ENCODE assay signal across 24 mouse cellular contexts in genomic region chr6:31455376-31455775, GRCm38 (mm10). TPM values are rescaled to one million over a fixed set of nuclear protein-coding genes. Genes with fewer than 3 reads are reported as not detected.
DNase-seq lines count a peak whose midpoint lies in the region; ATAC-seq lines count a peak whose summit lies in the region.
"Had no signal": no experiment of that assay in that cellular context is flagged by ENCODE, and none has a peak within 500 bp of the region (broad histone marks: within the 10 kb centered on the region; RNA-seq: fewer than 3 reads in every experiment).

No protein-coding gene starts in this region.

- H3K9me3 ChIP-seq in kidney, embryonic 14.5 days (ENCODE audit: control insufficient read depth, low read length) = no peaks in the 10 kb centered on the region
- H3K9me3 ChIP-seq: forebrain, embryonic 10.5 days; heart, embryonic 12.5 days; hindbrain, embryonic 10.5 days; liver, embryonic 13.5 days had no signal

- no peaks in the 10 kb centered on the region for H3K4me1 ChIP-seq in kidney, embryonic 14.5 days (ENCODE audit: control insufficient read depth, insufficient read depth, low read length)
- H3K4me1 ChIP-seq: forebrain, embryonic 10.5 days; heart, embryonic 12.5 days; hindbrain, embryonic 10.5 days; liver, embryonic 13.5 days had no signal

- intact Hi-C loops in left cerebral cortex, postnatal 36 days (cut with DNase I) = loop anchor here (10.0 kb wide), 1 partner anchor 381 kb away; no protein-coding TSS in a partner anchor

- H3K36me3 ChIP-seq in kidney, embryonic 14.5 days (ENCODE audit: control insufficient read depth, insufficient read depth, low read length) = peaks cover 34% of the 10 kb centered on the region

- no peak for ATAC-seq in kidney, embryonic 14.5 days (ENCODE audit: low FRiP score, low TSS enrichment)
- ATAC-seq: CD4-positive, CD25-positive, alpha-beta regulatory T cell, adult 4 months; forebrain, embryonic 16.5 days; intestine, postnatal 0 days had no signal

- peak; percentile 21 to 38 for DNase-seq in frontal cortex, adult 2 months (ENCODE audit: extremely low spot score in 1 of 2, low spot score in 1 of 2)
- DNase-seq in frontal cortex, postnatal 14 days (ENCODE audit: low spot score in 2 of 2) = no peak
- peak; percentile 12 for DNase-seq in kidney, postnatal 14 days
- peak; percentile 44 to 48 for DNase-seq in left cerebral cortex, adult 9 months (ENCODE audit: low spot score in 2 of 2)
- DNase-seq in left cerebral cortex, postnatal 36 days (ENCODE audit: low spot score in 2 of 2) = no peak
- peak; percentile 69 for DNase-seq in layer of hippocampus, adult 9-11 months
- no peak for DNase-seq in heart, adult 8-10 months (ENCODE audit: low spot score)
- DNase-seq: adrenal gland, postnatal 25 days; cerebellum, adult 11 months; cerebellum, postnatal 14 days; heart, adult 11 months; heart, postnatal 10 days; liver, embryonic 13.5 days; lung, adult 2 months; lung, postnatal 14 days; thymus, postnatal 25 days had no signal

- H3K4me3 ChIP-seq in kidney, embryonic 14.5 days (ENCODE audit: low read length) = no peak overlapping the region
- H3K4me3 ChIP-seq: forebrain, embryonic 10.5 days; heart, embryonic 12.5 days; hindbrain, embryonic 10.5 days; liver, embryonic 13.5 days had no signal

- H3K27me3 ChIP-seq in kidney, embryonic 14.5 days (ENCODE audit: control insufficient read depth, insufficient read depth, low read length) = no peaks in the 10 kb centered on the region
- H3K27me3 ChIP-seq: heart, embryonic 12.5 days; liver, embryonic 13.5 days had no signal

- H3K9ac ChIP-seq in kidney, embryonic 14.5 days (ENCODE audit: low read depth, low read length) = no peak overlapping the region
- H3K9ac ChIP-seq: heart, embryonic 12.5 days; liver, embryonic 13.5 days had no signal

- no peak overlapping the region for H3K27ac ChIP-seq in kidney, embryonic 14.5 days (ENCODE audit: low read depth, low read length)
- H3K27ac ChIP-seq: forebrain, embryonic 10.5 days; hindbrain, embryonic 10.5 days; liver, embryonic 13.5 days had no signal

- H3K4me2 ChIP-seq in kidney, embryonic 14.5 days (replicated peaks; ENCODE audit: low read depth, low read length) = no peak overlapping the region
- H3K4me2 ChIP-seq: heart, embryonic 12.5 days; liver, embryonic 13.5 days; midbrain, embryonic 11.5 days had no signal

- WGBS in kidney, embryonic 14.5 days = 62% methylated on average over 2 of the region's 2 CpGs

RNA-seq across cellular contexts. Expression of gene Mkln1, which starts 56.8 kb away (rescaled TPM):
- polyA plus RNA-seq in frontal cortex, adult 2 months (2012; rRNA removed) = 44.3 and 44.7 TPM in 2 replicates
- 155 and 212 TPM in 2 replicates for polyA plus RNA-seq in kidney, embryonic 14.5 days (2014; fragmentation: Nextera tagmentation; extraction: Ambion mirVana)
- 100 to 1,000 TPM; 138 to 151 TPM for total RNA-seq in left cerebral cortex, postnatal 36 days (2021)
- total RNA-seq in heart, adult 8-10 months (2022) = 100 to 1,000 TPM; 145 to 175 (median 158) TPM

Comparison
In these comparisons a context has a peak if more than half of its experiments do, and no peak if none do; other contexts are left out.
1. DNase-seq: peak in frontal cortex, adult 2 months (2 of 2), kidney, postnatal 14 days (single experiment), left cerebral cortex, adult 9 months (2 of 2) and layer of hippocampus, adult 9-11 months (single experiment); none in frontal cortex, postnatal 14 days (0 of 2), left cerebral cortex, postnatal 36 days (0 of 2) and heart, adult 8-10 months (single experiment).